Mouse (Mus musculus): ENCODE measurements around the gene Herc1. TPM values are rescaled to one million over a fixed set of nuclear protein-coding genes. Genes with fewer than 3 reads are reported as not detected.

Herc1 gene
- polyA plus RNA-seq, 1 experiment from 2014 or later, result 16.3 TPM

DNA sequence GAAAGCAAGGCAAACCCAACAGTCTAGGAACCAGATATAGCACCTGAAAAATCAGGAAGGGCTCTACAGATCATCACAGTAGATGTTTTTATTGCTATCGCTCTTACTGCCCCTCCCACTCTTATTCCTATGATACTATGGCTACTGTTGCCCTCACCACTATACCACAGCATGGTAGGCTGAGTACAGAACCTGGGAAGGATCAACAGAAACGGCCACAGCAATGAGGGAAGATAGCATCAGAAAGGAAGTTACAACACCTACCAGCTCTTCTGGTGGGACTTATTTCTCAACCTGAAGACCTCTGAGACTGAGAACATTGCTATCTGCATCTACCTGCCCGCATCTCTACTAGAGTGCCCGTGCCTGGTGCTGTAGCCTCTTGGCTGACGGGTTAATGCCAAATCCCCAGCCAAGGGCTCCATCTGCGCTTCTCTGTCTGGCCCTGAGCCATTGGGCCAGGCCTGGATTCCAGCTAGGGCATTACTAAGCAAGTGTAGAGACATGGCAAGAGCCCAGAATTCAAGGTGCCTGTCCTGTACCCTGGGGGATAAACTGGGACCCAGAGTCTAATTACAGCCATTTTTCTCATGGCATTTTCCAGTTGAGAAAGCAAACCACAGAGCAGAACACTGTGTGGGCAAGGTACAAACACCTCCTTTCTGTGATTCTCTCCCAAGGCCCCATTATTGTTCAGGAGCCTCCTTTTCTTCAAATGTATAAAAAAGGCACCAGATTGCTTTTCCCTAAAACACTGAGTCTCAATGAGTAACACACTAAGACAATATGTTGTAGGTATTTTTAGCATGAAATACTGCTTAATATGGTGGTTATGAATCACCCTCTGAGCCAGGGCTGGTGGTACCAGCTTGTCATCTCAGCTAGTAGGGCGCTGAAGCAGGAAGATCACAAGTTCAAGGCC, 28.0 kb upstream of the Herc1 start:
- WGBS, result 76% methylated on average over 7 of the region's 7 CpGs

DNA sequence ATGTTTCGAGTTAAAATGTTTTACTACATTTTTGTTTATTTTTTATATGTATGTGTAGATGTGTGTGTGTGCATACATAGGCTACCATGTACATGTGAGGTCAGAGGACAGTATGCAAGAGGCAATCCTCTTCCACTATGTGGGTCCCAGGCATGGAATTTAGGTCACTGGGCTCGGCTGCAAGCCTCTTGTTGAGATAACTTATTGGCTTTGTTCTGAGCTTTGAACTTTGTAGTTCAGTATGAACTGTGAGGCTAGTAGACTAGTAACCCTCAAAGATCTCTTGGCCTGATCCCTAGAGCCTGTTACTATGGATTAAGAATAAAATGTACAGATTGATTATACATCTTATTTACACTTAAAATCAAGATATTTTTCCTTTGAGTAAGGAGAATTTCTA, 23.4 kb upstream of the Herc1 start:
- 65% methylated on average over 2 of the region's 2 CpGs for WGBS
- H3K9me3 ChIP-seq (replicated peaks; ENCODE audit: control insufficient read depth, low read length), result no peaks in the 10 kb centered on the region
- no peaks in the 10 kb centered on the region for H3K27me3 ChIP-seq (ENCODE audit: control insufficient read depth, insufficient read depth, low read length)
- no peak overlapping the region for H3K27ac ChIP-seq (ENCODE audit: low read length)
- H3K4me1 ChIP-seq (ENCODE audit: control insufficient read depth, insufficient read depth, low read length), result no peaks in the 10 kb centered on the region
- no peak for ATAC-seq (replicated peaks; ENCODE audit: extremely low read depth, insufficient read depth, low FRiP score)
- no peak overlapping the region for H3K9ac ChIP-seq (ENCODE audit: low read length)
- no peak overlapping the region for H3K4me3 ChIP-seq (ENCODE audit: low read length)
- H3K4me2 ChIP-seq (ENCODE audit: low read depth, low read length), result no peak overlapping the region
- no peaks in the 10 kb centered on the region for H3K36me3 ChIP-seq (ENCODE audit: control insufficient read depth, insufficient read depth)

More for the DNA sequence above, 28.0 kb upstream of the Herc1 start:
- Histone ChIP-seq H3K4me1 (ENCODE audit: control insufficient read depth, insufficient read depth, low read length) (no peaks in the 10 kb centered on the region), H3K36me3 (ENCODE audit: control insufficient read depth, insufficient read depth) (no peaks in the 10 kb centered on the region), H3K27ac (ENCODE audit: low read length) (no peak overlapping the region), H3K9me3 (replicated peaks; ENCODE audit: control insufficient read depth, low read length) (no peaks in the 10 kb centered on the region), H3K9ac (ENCODE audit: low read length) (no peak overlapping the region), H3K4me2 (ENCODE audit: low read depth, low read length) (no peak overlapping the region), H3K4me3 (ENCODE audit: low read length) (no peak overlapping the region), H3K27me3 (ENCODE audit: control insufficient read depth, insufficient read depth, low read length) (no peaks in the 10 kb centered on the region)
- ATAC-seq (replicated peaks; ENCODE audit: extremely low read depth, insufficient read depth, low FRiP score), result no peak

DNA sequence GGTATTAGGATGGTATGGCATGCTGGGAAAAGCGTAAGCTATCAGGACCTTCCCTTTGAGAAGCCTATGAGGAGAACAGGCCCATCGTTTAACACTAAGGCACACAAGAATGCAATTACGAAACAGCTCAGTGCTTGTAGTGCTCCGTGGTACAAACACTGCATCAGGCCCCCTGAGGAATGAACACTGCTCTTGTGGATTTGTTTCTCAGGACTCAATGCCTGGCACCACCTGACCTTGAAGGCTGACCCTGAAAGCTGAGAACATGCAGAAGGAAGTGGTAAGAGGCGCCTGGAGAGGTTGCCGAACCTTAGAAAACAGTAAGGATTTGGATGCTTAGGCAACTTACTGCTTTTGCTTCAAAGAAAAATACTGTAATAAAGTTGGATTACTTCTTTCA, 20.8 kb upstream of the Herc1 start:
- Histone ChIP-seq H3K4me1 (ENCODE audit: control insufficient read depth, insufficient read depth, low read length) (no peaks in the 10 kb centered on the region), H3K27me3 (ENCODE audit: control insufficient read depth, insufficient read depth, low read length) (no peaks in the 10 kb centered on the region), H3K9me3 (replicated peaks; ENCODE audit: control insufficient read depth, low read length) (no peaks in the 10 kb centered on the region), H3K4me3 (ENCODE audit: low read length) (no peak overlapping the region), H3K4me2 (ENCODE audit: low read depth, low read length) (no peak overlapping the region), H3K36me3 (ENCODE audit: control insufficient read depth, insufficient read depth) (no peaks in the 10 kb centered on the region), H3K9ac (ENCODE audit: low read length) (no peak overlapping the region), H3K27ac (ENCODE audit: low read length) (no peak overlapping the region)
- no peak for ATAC-seq (replicated peaks; ENCODE audit: extremely low read depth, insufficient read depth, low FRiP score)
- WGBS, result 50% methylated on average over 6 of the region's 6 CpGs

DNA sequence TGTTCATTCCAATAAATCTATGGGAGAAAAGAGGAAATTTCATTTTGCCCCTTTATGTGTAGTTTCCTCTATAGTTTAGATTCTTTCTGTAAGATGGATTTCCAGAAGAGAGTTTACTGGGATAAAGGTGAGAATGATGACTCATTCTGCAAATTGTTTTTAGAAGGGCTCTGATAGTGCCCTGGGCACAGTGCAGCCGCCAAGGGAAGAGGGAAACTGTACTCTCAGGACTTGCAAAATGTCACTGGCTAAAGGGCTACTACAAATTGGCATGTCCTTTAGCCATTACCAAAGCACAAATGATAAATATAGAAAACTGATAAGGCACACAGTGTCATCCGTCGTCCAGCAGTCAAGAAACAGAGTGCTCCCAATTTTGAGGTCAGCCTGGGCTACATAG, 19.8 kb upstream of the Herc1 start:
- no peaks in the 10 kb centered on the region for H3K4me1 ChIP-seq (ENCODE audit: control insufficient read depth, insufficient read depth, low read length)
- no peaks in the 10 kb centered on the region for H3K9me3 ChIP-seq (replicated peaks; ENCODE audit: control insufficient read depth, low read length)
- H3K27ac ChIP-seq (ENCODE audit: low read length), result no peak overlapping the region
- no peak overlapping the region for H3K4me3 ChIP-seq (ENCODE audit: low read length)
- H3K4me2 ChIP-seq (ENCODE audit: low read depth, low read length), result no peak overlapping the region
- no peak overlapping the region for H3K9ac ChIP-seq (ENCODE audit: low read length)
- H3K36me3 ChIP-seq (ENCODE audit: control insufficient read depth, insufficient read depth), result no peaks in the 10 kb centered on the region
- no peak for ATAC-seq (replicated peaks; ENCODE audit: extremely low read depth, insufficient read depth, low FRiP score)
- no peaks in the 10 kb centered on the region for H3K27me3 ChIP-seq (ENCODE audit: control insufficient read depth, insufficient read depth, low read length)
- 29% methylated on average over 3 of the region's 3 CpGs for WGBS

DNA sequence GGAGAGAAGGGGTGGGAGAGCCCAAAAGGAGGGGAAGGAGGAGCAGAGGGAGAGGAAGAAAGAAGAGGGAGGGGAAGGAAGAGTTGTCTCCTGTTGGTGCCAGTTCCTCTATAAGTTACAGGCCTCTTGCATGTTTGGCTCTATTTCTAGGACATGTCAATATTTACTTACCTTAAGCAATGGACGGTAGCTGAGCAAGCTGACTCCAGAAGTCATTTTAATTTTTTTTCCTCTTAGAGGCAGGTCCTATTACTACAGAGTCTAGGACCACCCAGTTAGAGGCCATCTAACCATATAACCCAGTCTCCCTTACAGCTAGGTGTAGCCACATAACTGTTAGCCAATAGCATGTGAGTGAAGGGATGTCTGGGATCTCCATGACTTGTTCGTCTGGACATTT, 18.7 kb upstream of the Herc1 start:
- Histone ChIP-seq H3K4me3 (ENCODE audit: low read length) (no peak overlapping the region), H3K4me2 (ENCODE audit: low read depth, low read length) (no peak overlapping the region), H3K9ac (ENCODE audit: low read length) (no peak overlapping the region), H3K4me1 (ENCODE audit: control insufficient read depth, insufficient read depth, low read length) (no peaks in the 10 kb centered on the region), H3K36me3 (ENCODE audit: control insufficient read depth, insufficient read depth) (no peaks in the 10 kb centered on the region), H3K27ac (ENCODE audit: low read length) (no peak overlapping the region), H3K27me3 (ENCODE audit: control insufficient read depth, insufficient read depth, low read length) (no peaks in the 10 kb centered on the region), H3K9me3 (replicated peaks; ENCODE audit: control insufficient read depth, low read length) (no peaks in the 10 kb centered on the region)
- no peak for ATAC-seq (replicated peaks; ENCODE audit: extremely low read depth, insufficient read depth, low FRiP score)
- WGBS, result 78% methylated on average over 2 of the region's 2 CpGs

DNA sequence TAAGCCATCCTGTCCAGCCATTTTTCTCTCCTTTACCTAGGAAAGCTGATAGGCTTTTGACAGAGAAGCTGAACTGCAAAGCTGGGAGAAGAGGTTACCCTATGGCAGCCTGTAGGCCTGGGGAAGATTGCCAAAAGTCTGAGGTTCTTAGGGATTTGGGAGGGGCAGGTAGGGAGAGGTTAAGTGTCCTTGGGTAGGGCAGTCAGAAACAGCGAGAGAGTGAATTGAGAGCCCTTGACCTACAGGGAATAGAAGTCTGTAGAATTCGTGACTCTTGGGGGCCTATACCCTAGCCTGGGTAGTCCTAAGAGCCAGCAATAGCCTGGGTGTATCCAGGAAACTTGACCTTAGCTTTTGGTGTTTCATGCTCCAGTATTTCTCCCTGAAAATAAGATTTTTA, 17.9 kb upstream of the Herc1 start:
- Histone ChIP-seq H3K4me2 (ENCODE audit: low read depth, low read length) (no peak overlapping the region), H3K9ac (ENCODE audit: low read length) (no peak overlapping the region), H3K9me3 (replicated peaks; ENCODE audit: control insufficient read depth, low read length) (no peaks in the 10 kb centered on the region), H3K4me3 (ENCODE audit: low read length) (no peak overlapping the region), H3K27ac (ENCODE audit: low read length) (no peak overlapping the region), H3K4me1 (ENCODE audit: control insufficient read depth, insufficient read depth, low read length) (no peaks in the 10 kb centered on the region), H3K27me3 (ENCODE audit: control insufficient read depth, insufficient read depth, low read length) (no peaks in the 10 kb centered on the region), H3K36me3 (ENCODE audit: control insufficient read depth, insufficient read depth) (no peaks in the 10 kb centered on the region)
- WGBS, result 78% methylated on average over 2 of the region's 2 CpGs
- no peak for ATAC-seq (replicated peaks; ENCODE audit: extremely low read depth, insufficient read depth, low FRiP score)

DNA sequence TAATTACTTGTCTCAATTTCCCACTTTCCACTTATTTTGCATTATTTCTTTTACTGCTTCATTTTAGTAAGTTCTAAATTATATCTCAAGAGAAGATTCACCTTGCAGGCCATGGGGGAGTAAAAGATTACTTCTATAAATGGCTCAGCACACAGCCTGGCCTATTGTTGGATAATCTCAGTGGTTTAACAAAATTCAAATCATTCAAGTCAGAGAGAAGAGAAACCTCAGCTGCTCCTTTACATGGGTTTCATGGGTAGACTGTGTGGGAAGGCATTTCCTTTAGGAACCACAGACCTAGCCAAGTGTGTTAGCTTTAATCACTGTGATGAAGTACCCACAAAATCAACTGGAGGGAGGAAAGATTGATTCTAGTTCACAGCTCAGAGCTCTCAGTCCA, 13.0 kb upstream of the Herc1 start:
- no peak overlapping the region for H3K27ac ChIP-seq (ENCODE audit: low read length)
- ATAC-seq (replicated peaks; ENCODE audit: extremely low read depth, insufficient read depth, low FRiP score), result no peak
- H3K9me3 ChIP-seq (replicated peaks; ENCODE audit: control insufficient read depth, low read length), result no peaks in the 10 kb centered on the region
- no peak overlapping the region for H3K4me3 ChIP-seq (ENCODE audit: low read length)
- no peaks in the 10 kb centered on the region for H3K27me3 ChIP-seq (ENCODE audit: control insufficient read depth, insufficient read depth, low read length)
- no peak overlapping the region for H3K4me2 ChIP-seq (ENCODE audit: low read depth, low read length)
- no peak overlapping the region for H3K9ac ChIP-seq (ENCODE audit: low read length)
- no peaks in the 10 kb centered on the region for H3K4me1 ChIP-seq (ENCODE audit: control insufficient read depth, insufficient read depth, low read length)
- no peaks in the 10 kb centered on the region for H3K36me3 ChIP-seq (ENCODE audit: control insufficient read depth, insufficient read depth)

DNA sequence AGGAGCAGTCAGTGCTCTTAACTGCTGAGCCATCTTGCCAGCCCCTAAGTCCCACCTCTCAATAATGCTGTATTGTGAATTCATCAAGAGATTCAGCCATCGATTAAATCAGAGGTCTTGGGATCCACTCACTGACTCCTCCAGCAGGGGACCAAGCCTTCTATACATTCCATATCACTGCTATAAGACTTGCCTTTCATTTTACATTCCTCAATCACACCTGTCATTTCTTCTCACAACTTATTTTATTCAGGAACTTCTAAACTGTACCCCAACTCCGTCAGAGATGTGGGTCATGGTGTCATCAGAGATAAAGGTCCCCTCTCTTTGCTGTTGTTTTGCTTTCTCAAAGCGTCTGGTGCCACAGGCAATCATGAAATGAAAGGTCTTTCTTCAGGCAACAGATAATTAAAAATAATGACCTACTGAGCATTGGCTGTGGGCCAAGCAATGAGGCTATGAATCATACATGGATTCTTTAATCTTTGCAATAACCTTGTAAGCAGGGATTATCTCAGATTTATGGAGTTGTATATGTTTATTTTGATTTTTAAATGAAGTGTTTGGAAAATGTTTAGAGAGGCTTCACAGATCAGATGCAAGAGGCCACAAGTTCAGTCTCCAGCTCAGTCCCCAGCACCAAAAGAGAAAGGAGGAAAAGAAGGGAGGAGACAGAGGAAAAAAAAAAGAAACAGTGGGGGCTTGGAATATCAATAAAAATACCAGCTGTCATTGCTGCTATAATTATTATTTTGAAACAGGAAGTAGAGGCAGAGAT, 12.1 kb upstream of the Herc1 start:
- Histone ChIP-seq H3K27me3 (ENCODE audit: control insufficient read depth, insufficient read depth, low read length) (no peaks in the 10 kb centered on the region), H3K9me3 (replicated peaks; ENCODE audit: control insufficient read depth, low read length) (no peaks in the 10 kb centered on the region), H3K4me2 (ENCODE audit: low read depth, low read length) (no peak overlapping the region), H3K36me3 (ENCODE audit: control insufficient read depth, insufficient read depth) (no peaks in the 10 kb centered on the region), H3K27ac (ENCODE audit: low read length) (no peak overlapping the region), H3K4me3 (ENCODE audit: low read length) (no peak overlapping the region), H3K9ac (ENCODE audit: low read length) (no peak overlapping the region), H3K4me1 (ENCODE audit: control insufficient read depth, insufficient read depth, low read length) (no peaks in the 10 kb centered on the region)
- 47% methylated on average over 3 of the region's 3 CpGs for WGBS
- no peak for ATAC-seq (replicated peaks; ENCODE audit: extremely low read depth, insufficient read depth, low FRiP score)

DNA sequence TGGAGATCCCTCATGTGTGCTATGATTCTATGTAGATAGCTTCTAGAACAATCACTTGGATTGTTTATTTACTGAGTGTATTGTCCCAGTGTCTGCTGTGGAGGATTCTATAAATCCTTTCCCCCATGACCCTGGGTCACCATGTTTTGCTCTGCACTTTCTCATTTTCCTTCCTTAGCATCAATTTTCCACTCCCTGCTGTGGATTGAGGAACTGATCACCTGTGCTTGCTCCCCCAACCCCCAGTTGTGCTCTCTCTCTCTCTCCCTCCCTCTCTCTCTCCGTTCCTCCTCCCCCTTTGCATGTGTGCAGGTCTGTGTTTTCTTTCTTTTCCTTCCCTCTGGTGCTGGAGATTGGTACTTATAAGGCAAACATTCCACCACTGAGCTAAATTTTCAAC, 10.5 kb upstream of the Herc1 start:
- H3K36me3 ChIP-seq (ENCODE audit: control insufficient read depth, insufficient read depth), result no peaks in the 10 kb centered on the region
- H3K27ac ChIP-seq (ENCODE audit: low read length), result no peak overlapping the region
- no peak overlapping the region for H3K4me3 ChIP-seq (ENCODE audit: low read length)
- H3K4me2 ChIP-seq (ENCODE audit: low read depth, low read length), result no peak overlapping the region
- no peak for ATAC-seq (replicated peaks; ENCODE audit: extremely low read depth, insufficient read depth, low FRiP score)
- no peak overlapping the region for H3K9ac ChIP-seq (ENCODE audit: low read length)
- H3K4me1 ChIP-seq (ENCODE audit: control insufficient read depth, insufficient read depth, low read length), result no peaks in the 10 kb centered on the region
- 68% methylated on average over 1 of the region's 1 CpGs for WGBS
- no peaks in the 10 kb centered on the region for H3K27me3 ChIP-seq (ENCODE audit: control insufficient read depth, insufficient read depth, low read length)
- no peaks in the 10 kb centered on the region for H3K9me3 ChIP-seq (replicated peaks; ENCODE audit: control insufficient read depth, low read length)
